Mouse (Mus musculus) myocyte (in vitro differentiated cells): ENCODE data around the gene Tmc2.

Source experiments
- CEBPB ChIP-seq: IDR thresholded peaks from 2 replicates; pipeline ENCODE4 v1.6.1; 2011; ENCODE audit warnings: mild to moderate bottlenecking, moderate library complexity; ENCODE audit not compliant: poor library complexity, insufficient read depth, severe bottlenecking
- E2F4 ChIP-seq: IDR thresholded peaks from one replicate; pipeline ENCODE4 v1.6.1; 2011; ENCODE audit warnings: mild to moderate bottlenecking, control low read depth, moderate library complexity; ENCODE audit not compliant: insufficient read depth
- MAX ChIP-seq: IDR thresholded peaks from one replicate; pipeline ENCODE4 v1.6.1; 2011; ENCODE audit warnings: low read depth, mild to moderate bottlenecking, control low read depth
- POLR2A ChIP-seq: IDR thresholded peaks from one replicate; pipeline ENCODE4 v1.6.1; 2011; ENCODE audit warnings: low read depth, mild to moderate bottlenecking, control low read depth, moderate library complexity; ENCODE audit not compliant: insufficient read length
- POLR2AphosphoS2 ChIP-seq: IDR thresholded peaks from one replicate; pipeline ENCODE4 v1.6.1; 2011; ENCODE audit warnings: low read depth, control low read depth; ENCODE audit not compliant: insufficient read length
- SRF ChIP-seq: IDR thresholded peaks from one replicate; pipeline ENCODE4 v1.6.1; 2011; ENCODE audit warnings: low read depth; ENCODE audit not compliant: control insufficient read depth, insufficient read length
- TCF3 ChIP-seq: IDR thresholded peaks from one replicate; pipeline ENCODE4 v1.6.1; 2011; ENCODE audit warnings: low read depth, control low read depth; ENCODE audit not compliant: insufficient read length
- USF1 ChIP-seq: IDR thresholded peaks from one replicate; pipeline ENCODE4 v1.6.1; 2011; ENCODE audit warnings: low read depth, mild to moderate bottlenecking, control low read depth, moderate library complexity

- TF ChIP-seq POLR2A = no peak
- no peak for TF ChIP-seq CEBPB
- no peak for TF ChIP-seq SRF
- TF ChIP-seq TCF3 = no peak
- no peak for TF ChIP-seq MAX
- no peak for TF ChIP-seq USF1
- no peak for TF ChIP-seq E2F4
- TF ChIP-seq POLR2AphosphoS2 = no peak
These were observed 101.2 kb downstream of the Tmc2 start for GRCm38 (mm10) chr2:130296134-130296745.
